Mouse (Mus musculus) forebrain, embryonic 15.5 days (tissue): ENCODE data around the gene Fgd2. TPM values are rescaled to one million over a fixed set of nuclear protein-coding genes. Genes with fewer than 3 reads are reported as not detected.
A peak's percentile ranks its signal among the peaks of the same experiment; 100 is the strongest.

ENCODE experiments used
- ATAC-seq: fragments of 200-750 bp; cut with Nextera tagmentation; replicated peaks from 2 replicates; pipeline ENCODE4 v1.8.0; 2017; ENCODE audit warnings: mild to moderate bottlenecking, moderate TSS enrichment, moderate library complexity
- H3K27ac ChIP-seq: fragments of 300-500 bp; sonication (generic); replicated peaks from 2 replicates; pipeline ENCODE4 v1.5.1; 2015; ENCODE audit warnings: mild to moderate bottlenecking, inconsistent platforms
- H3K27me3 ChIP-seq: fragments of 300-500 bp; sonication (generic); 2 replicates; pipeline ENCODE4 v1.6.1; 2015; ENCODE audit warnings: inconsistent platforms
- H3K36me3 ChIP-seq: fragments of 300-500 bp; sonication (generic); 2 replicates; pipeline ENCODE4 v1.6.1; 2015; ENCODE audit warnings: mild to moderate bottlenecking, inconsistent platforms
- H3K4me1 ChIP-seq: fragments of 300-500 bp; sonication (generic); 2 replicates; pipeline ENCODE4 v1.6.1; 2015; ENCODE audit warnings: inconsistent platforms
- H3K4me2 ChIP-seq: fragments of 300-500 bp; sonication (generic); replicated peaks from 2 replicates; pipeline ENCODE4 v1.6.1; 2015; ENCODE audit warnings: mild to moderate bottlenecking, inconsistent platforms
- H3K4me3 ChIP-seq: fragments of 300-500 bp; sonication (generic); 2 replicates; pipeline ENCODE4 v1.5.1; 2015; ENCODE audit warnings: mild to moderate bottlenecking, inconsistent platforms
- H3K9ac ChIP-seq: fragments of 300-500 bp; sonication (generic); replicated peaks from 2 replicates; pipeline ENCODE4 v1.6.1; 2015; ENCODE audit warnings: mild to moderate bottlenecking, inconsistent platforms
- H3K9me3 ChIP-seq: fragments of 300-500 bp; sonication (generic); 2 replicates; pipeline ENCODE4 v1.6.1; 2016; ENCODE audit warnings: inconsistent platforms
- WGBS: fragments of 180-500 bp; shearing (Covaris S2); methylation state at CpG from one replicate; pipeline ENCODE4 v1.1.7; 2015; ENCODE audit warnings: mixed read lengths; 5-methylcytosine and 5-hydroxymethylcytosine counted together
- polyA plus RNA-seq: library from polyadenylated mRNA; unstranded; fragments of >200 nt; fragmentation: Nextera tagmentation; extraction: Ambion mirVana; gene quantifications from 2 replicates; pipeline ENCODE4 v1.2.1, GENCODE M21; 2015

Gene Fgd2
- polyA plus RNA-seq, 1 experiment from 2014 or later = 5.5 TPM

DNA sequence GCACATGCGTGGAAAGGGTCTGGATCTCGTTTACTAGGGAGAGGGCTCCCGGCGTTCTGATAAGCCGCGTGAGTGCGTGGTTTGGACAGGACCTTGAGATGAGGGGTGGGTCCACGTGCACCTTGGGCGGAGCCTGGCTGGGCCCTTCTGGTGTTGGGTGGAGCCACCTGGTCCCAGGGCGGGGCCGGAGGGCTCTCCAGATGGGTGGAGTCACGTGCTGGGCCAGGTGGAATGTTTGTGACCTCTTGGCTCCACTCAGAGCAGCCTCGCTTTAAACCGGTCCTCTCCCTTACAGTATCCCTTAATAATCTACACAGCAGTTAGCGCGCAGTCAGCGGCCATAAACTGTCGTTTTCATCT lies 38.1 kb upstream of the Fgd2 start:
- ATAC-seq = no peak
- Histone ChIP-seq H3K36me3 (no peaks in the 10 kb centered on the region), H3K27me3 (peaks cover 20% of the 10 kb centered on the region; the same call in 1 of the 2 replicates), H3K4me2 (no peak overlapping the region), H3K9me3 (no peaks in the 10 kb centered on the region), H3K4me3 (no peak overlapping the region), H3K9ac (no peak overlapping the region), H3K27ac (no peak overlapping the region), H3K4me1 (peaks cover 24% of the 10 kb centered on the region)
- WGBS = 28% methylated on average over 18 of the region's 18 CpGs

DNA sequence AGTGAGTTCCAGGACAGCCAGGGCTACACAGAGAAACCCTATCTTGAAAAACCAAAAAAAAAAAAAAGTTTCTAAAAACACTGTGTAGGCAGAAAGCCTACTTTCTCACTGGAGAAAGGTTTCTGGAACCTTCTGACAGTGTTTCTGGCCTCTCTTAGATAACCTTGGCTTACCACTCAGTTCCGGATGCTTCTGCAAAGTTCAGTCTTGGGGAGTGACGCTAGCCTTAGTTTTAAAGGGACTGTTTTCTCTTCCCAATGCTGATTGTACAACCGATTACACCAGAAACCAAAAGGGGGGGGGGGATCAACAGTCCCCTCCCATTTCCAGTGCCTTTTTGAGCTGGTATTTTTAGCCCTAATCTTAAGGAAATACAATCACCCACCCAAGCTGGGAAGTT lies 37.1 kb upstream of the Fgd2 start:
- H3K36me3 ChIP-seq = no peaks in the 10 kb centered on the region
- peaks cover 28% of the 10 kb centered on the region for H3K4me1 ChIP-seq
- no peak overlapping the region for H3K4me2 ChIP-seq
- peaks cover 20% of the 10 kb centered on the region; the same call in 1 of the 2 replicates for H3K27me3 ChIP-seq
- no peak for ATAC-seq
- WGBS = 89% methylated on average over 3 of the region's 3 CpGs
- H3K27ac ChIP-seq = no peak overlapping the region
- no peak overlapping the region for H3K4me3 ChIP-seq
- no peak overlapping the region for H3K9ac ChIP-seq
- H3K9me3 ChIP-seq = no peaks in the 10 kb centered on the region

DNA sequence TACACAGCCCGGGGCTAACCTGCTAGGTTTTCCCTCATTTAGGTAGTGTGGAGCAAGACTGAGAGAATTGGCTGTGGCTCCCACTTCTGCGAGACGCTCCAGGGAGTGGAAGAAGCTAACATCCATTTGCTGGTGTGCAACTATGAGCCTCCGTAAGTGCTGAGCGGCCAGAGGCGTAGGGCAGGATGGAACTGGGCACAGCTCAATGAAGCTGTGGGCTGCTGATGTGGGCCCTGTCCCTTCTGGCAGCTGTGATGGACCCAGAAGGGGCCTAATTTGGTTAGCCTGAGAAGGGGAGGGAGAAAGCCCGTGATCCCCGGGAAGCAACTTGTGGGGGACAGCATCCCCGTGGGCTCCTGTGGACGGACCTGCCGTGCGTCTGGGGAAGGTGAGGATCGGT lies 34.9 kb upstream of the Fgd2 start:
- Histone ChIP-seq H3K27ac (no peak overlapping the region), H3K4me1 (peaks cover 28% of the 10 kb centered on the region), H3K36me3 (no peaks in the 10 kb centered on the region), H3K4me2 (peak overlapping the region; percentile 49; the same call in 1 of the 2 replicates), H3K27me3 (peaks cover 18% of the 10 kb centered on the region; the same call in 1 of the 2 replicates), H3K4me3 (no peak overlapping the region), H3K9ac (no peak overlapping the region; the same call in 1 of the 2 replicates), H3K9me3 (no peaks in the 10 kb centered on the region)
- ATAC-seq = no peak
- WGBS = 49% methylated on average over 13 of the region's 13 CpGs

DNA sequence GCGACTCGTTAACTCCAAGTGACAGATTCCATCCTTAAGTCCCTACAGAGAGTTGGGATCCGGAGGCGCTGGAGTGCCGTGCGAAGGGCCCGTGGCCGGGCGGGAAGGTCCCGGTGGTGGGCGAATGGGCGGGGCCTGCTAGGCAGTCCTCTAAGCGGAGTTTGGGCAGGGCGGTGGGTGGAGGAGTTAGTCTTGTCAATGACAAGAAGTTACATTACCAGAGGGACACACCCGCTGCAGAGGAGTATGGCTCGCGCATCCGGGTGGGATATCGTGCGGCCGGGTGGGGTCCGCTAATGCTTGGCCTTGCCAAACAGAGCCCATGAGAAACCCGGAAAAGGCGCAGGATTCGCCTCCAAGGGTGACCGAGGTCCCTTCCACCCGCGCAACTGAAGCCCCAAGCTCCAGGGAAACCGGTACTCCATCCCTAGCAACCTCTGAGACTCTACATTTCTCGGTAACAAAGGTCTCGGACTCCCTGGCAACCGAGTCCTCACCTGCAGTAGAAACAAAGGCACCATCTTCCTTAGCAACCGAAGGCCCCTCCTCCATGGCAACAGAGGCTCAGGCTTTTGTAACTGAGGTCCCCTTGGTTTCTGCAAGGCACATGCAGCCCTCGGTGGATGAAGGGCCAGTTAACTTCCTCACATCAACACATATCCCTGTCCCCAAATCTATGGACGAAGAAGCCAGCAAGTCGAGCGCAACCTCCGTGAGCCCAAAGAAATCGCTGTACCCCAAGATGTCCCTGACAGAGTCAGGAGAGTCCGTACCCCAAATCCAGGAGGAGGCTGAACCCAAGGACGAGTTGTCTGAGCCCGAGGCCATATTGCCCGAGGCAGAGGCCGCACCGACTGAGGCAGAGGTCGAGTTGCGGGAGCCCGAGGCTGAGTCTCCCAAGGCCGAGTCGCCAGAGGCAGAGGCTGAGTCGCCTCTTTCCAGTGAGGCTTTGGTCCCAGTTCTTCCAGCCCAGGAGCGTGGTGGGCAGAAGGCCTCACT lies 33.9 kb upstream of the Fgd2 start:
- Histone ChIP-seq H3K36me3 (peaks cover 6% of the 10 kb centered on the region), H3K27me3 (peaks cover 9% of the 10 kb centered on the region; the same call in 1 of the 2 replicates), H3K9me3 (no peaks in the 10 kb centered on the region), H3K27ac (peak overlapping the region; percentile 68), H3K4me2 (peak overlapping the region; percentile 49), H3K9ac (peak overlapping the region; percentile 32), H3K4me3 (peak overlapping the region; percentile 30), H3K4me1 (peaks cover 36% of the 10 kb centered on the region)
- 9% methylated on average over 52 of the region's 52 CpGs for WGBS
- peak; percentile 45; the same call in 1 of the 2 replicates for ATAC-seq

DNA sequence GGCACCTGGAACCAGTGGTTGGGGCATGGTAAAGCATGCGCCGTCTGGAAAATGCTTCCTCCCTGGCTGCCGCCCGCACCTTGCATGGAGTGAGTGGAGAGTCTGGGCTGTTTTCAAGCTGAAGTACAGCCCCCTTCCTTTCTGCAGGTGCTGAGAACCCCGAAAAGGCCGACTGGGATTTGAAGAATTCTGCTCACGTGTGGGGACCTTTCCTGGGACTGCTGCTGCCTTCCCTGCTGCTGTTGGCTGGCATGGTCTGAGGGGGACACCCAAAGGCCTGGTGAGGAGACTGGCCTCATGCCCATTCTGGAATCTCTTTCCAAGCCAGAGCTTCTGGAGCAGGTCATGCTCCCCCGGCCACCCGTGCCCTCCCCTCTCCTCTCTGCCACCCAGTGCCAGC lies 33.0 kb upstream of the Fgd2 start:
- Histone ChIP-seq H3K9ac (0 out of 2 replicates have a peak overlapping the region, but pooled peaks have one; percentile 32), H3K4me3 (no peak overlapping the region), H3K36me3 (peaks cover 14% of the 10 kb centered on the region), H3K27me3 (peaks cover under 1% of the 10 kb centered on the region; the same call in 1 of the 2 replicates), H3K27ac (no peak overlapping the region), H3K9me3 (no peaks in the 10 kb centered on the region), H3K4me1 (peaks cover 30% of the 10 kb centered on the region), H3K4me2 (0 out of 2 replicates have a peak overlapping the region, but pooled peaks have one; percentile 49)
- 76% methylated on average over 9 of the region's 9 CpGs for WGBS
- no peak for ATAC-seq

DNA sequence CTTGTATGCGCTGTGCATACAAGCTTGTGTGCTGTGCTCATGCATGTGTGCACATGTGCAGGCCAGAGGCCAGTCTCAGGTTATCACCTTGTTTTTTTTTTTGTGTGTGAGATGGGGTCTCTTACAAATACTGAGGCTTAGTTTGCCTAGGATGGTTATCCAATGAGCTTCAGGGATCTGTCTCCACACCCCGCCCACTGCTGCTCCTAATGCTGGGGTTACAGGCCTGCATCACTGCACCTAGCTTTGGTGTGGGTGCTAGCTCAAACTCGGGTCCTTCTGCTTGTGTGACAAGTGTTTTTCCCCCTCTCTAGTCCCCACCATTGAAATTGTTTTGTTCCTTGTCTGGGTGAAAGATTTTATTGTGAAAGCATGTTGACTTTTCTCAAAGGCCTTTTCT lies 30.5 kb upstream of the Fgd2 start:
- no peak for ATAC-seq

DNA sequence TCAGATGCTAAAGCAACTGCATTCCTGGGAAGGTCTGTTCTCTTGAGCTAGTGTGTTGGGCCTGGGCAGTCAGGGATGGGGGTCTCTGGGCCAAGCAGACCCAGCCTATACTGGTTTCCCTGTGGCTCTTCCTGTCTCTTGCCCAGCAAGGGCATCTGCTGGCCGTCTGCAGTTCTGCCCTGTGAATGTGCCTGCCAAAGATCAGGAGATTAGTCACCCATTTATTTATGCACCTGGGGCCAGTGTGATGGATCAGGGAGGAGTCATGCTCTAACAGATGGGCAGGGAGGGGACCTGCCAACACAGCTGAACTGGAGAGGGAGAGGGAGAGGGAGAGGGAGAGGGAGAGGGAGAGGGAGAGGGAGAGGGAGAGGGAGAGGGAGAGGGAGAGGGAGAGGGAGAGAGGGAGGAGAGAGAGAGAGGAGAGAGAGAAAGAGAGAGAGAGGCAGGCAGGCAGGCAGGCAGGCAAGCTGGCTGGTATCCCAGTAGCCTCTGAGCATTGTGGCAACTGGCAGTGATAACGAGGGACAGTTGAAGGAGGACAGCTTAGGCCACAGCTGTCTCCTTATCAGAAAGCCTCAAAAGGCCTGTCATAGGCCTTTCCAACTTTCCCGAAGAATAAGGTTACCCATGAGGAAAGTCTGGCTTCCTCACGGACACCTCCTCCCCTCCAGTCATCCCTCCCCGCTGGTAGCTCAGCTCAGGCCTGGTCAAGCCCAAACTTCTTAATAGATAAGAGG lies 29.9 kb upstream of the Fgd2 start:
- Histone ChIP-seq H3K27ac (peak overlapping the region; percentile 78), H3K36me3 (peaks cover 40% of the 10 kb centered on the region), H3K9ac (no peak overlapping the region), H3K9me3 (no peaks in the 10 kb centered on the region), H3K4me2 (no peak overlapping the region), H3K4me1 (peaks cover 29% of the 10 kb centered on the region), H3K27me3 (no peaks in the 10 kb centered on the region), H3K4me3 (no peak overlapping the region)
- 17% methylated on average over 5 of the region's 5 CpGs for whole genome bisulfite sequencing
- no peak for ATAC-seq

More for the DNA sequence above, 30.5 kb upstream of the Fgd2 start:
- H3K4me1 ChIP-seq = peaks cover 30% of the 10 kb centered on the region
- H3K27me3 ChIP-seq = no peaks in the 10 kb centered on the region
- 85% methylated on average over 3 of the region's 3 CpGs for WGBS
- peak overlapping the region; percentile 78 for H3K27ac ChIP-seq
- no peak overlapping the region for H3K4me3 ChIP-seq
- H3K36me3 ChIP-seq = peaks cover 34% of the 10 kb centered on the region
- no peak overlapping the region for H3K9ac ChIP-seq
- no peak overlapping the region for H3K4me2 ChIP-seq
- no peaks in the 10 kb centered on the region for H3K9me3 ChIP-seq

DNA sequence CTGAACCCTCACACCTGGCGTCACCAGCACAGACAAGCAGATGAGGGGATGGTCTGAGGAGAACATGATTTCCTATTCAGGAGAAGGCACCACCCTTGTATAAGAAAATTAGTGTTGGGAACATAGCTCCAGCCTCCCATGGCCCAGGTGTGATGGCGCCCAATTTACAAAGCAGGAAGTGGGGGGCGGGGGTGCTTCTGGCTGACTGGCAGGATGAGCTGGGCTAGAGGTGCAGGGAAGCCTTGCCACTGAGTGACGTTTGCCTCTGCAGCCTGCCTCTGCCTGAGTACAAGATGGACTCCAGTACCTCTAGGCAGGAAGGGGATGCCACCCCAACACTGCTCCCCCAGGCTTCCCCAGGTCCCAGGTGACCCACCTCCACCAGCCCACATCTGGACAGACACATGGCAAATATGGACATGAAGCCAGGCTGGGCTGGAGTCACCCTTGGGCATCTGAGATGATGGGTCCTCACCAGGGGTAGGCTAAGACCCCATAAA lies 28.5 kb upstream of the Fgd2 start:
- 88% methylated on average over 4 of the region's 4 CpGs for WGBS
- H3K27me3 ChIP-seq = no peaks in the 10 kb centered on the region
- H3K4me1 ChIP-seq = peaks cover 15% of the 10 kb centered on the region
- H3K9ac ChIP-seq = no peak overlapping the region
- no peak overlapping the region; the same call in 1 of the 2 replicates for H3K27ac ChIP-seq
- no peaks in the 10 kb centered on the region for H3K9me3 ChIP-seq
- H3K4me2 ChIP-seq = no peak overlapping the region
- ATAC-seq = no peak
- no peak overlapping the region for H3K4me3 ChIP-seq
- H3K36me3 ChIP-seq = peaks cover 54% of the 10 kb centered on the region

DNA sequence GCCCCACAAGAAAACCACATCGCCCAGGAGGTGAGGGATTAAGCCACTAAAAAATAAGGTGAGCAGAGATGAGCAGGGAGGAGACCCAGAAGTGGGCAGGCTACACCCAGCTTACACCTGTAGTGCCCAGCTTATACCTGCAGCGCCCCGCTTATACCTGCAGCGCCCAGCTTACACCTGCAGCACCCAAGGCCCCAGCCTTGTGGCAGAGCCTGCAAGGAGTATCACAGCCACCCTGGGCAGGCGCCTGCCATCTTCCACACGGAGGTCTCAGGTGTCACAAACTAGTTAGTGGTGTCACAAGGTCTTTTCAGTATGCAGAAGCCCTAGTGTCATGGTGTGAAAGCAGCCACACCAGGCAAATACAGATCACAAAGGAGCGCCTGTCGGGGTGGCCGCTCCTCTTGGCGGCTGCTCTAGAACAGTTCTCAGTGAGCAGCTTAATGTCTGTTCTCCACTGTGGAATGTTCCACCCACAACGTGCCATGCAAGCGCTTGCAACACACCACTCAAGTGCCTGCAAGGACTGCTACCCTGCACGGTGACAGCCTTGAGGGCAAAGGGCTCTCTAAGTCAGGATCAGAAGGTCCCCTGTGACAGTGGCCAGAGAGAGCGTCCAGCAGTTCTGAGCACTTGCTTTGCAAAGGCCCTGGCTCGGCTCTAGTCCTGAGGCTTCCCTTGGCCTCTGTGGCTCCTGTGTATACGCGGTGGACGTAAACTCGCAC lies 24.3 kb upstream of the Fgd2 start:
- H3K27ac ChIP-seq = no peak overlapping the region
- 93% methylated on average over 19 of the region's 19 CpGs for WGBS
- H3K4me1 ChIP-seq = peaks cover 37% of the 10 kb centered on the region
- no peak overlapping the region for H3K4me2 ChIP-seq
- no peaks in the 10 kb centered on the region for H3K9me3 ChIP-seq
- no peak overlapping the region for H3K9ac ChIP-seq
- H3K36me3 ChIP-seq = peaks cover 77% of the 10 kb centered on the region
- H3K27me3 ChIP-seq = no peaks in the 10 kb centered on the region
- ATAC-seq = no peak
- H3K4me3 ChIP-seq = no peak overlapping the region

DNA sequence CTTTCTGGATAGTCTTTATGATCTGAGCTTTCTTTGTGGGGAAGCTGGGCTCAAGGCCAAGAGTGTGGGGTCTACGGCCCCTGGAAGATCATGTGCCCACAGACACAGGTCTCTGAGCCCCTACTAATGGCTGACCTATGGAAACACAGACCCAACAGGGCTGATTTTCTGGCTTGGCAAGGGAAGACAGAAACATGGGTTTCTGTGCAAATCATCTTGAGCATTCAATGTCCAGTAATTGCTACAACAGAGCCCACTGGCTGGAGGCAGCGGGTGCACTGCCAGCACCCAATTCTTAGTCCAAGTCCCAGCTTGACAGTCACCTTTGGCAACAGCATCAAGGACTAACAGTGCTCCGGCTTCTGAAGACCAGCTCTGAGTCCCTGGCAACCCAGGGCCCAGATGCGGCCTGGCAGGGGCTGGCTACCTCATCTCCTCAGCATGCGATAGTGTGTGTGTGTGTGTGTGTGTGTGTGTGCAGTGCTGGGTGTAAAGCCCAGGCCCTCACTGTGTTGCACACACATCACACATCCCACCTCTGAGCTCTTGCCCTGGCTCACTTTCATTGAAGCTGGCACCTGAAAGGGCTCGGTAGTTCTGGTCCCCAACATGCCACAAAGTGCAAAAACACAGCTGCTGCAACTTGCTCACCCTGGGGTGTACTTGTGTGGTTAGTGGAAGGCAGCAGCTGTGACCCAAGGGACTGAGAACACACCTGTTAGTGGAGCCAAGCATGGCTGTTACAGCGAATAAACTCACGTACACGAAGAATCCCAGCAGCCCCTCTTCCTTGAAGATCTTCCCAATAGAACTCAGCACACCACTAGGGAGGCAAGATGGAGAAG lies 22.5 kb upstream of the Fgd2 start:
- WGBS = 59% methylated on average over 9 of the region's 9 CpGs

More for the DNA sequence above, 22.5 kb upstream of the Fgd2 start:
- peak; percentile 70 for ATAC-seq
- peak overlapping the region; percentile 72 for H3K27ac ChIP-seq
- H3K36me3 ChIP-seq = peaks cover 69% of the 10 kb centered on the region
- H3K9ac ChIP-seq = no peak overlapping the region
- no peak overlapping the region for H3K4me3 ChIP-seq
- no peaks in the 10 kb centered on the region for H3K27me3 ChIP-seq
- no peaks in the 10 kb centered on the region for H3K9me3 ChIP-seq
- peaks cover 47% of the 10 kb centered on the region for H3K4me1 ChIP-seq
- H3K4me2 ChIP-seq = no peak overlapping the region
